Mouse (Mus musculus) spleen, postnatal 36 days (tissue): ENCODE data around the gene Stk4.

ENCODE experiments used
- DNase-seq, 2 experiments: peaks; one replicate each; pipeline ENCODE4 v3.0.0; 2022; ENCODE audit warnings: low spot score in 2 of 2, mixed read lengths in 1 of 2

Gene Stk4

GRCm38 (mm10) chr2:164079488-164079887 is 9.4 kb downstream of the Stk4 start:
- DNase-seq, result peak; percentile 75 to 77

DNA sequence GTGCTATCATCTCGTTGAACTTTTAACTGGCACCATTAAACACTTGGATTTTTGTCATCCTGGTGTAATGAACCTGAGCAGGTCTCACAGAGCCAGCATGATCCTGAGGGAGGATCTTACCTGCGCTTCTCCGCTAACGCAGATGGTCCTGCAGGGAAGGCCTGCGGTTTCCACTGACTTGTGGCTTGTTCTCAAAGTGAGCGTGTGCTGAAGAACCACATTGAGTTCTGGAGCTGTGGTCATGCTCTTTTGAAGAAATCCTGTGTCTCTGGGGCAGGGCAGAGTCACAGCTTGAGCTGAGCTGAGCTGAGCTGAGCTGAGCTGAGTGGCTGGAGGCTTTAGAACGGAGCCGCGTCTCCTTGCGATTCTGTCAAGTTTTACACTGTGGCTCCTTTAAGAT is 11.5 kb downstream of the Stk4 start:
- DNase-seq, result no peak

- DNase-seq, result no peak
These were observed 12.1 kb downstream of the Stk4 start for GRCm38 (mm10) chr2:164082175-164082574.

DNA sequence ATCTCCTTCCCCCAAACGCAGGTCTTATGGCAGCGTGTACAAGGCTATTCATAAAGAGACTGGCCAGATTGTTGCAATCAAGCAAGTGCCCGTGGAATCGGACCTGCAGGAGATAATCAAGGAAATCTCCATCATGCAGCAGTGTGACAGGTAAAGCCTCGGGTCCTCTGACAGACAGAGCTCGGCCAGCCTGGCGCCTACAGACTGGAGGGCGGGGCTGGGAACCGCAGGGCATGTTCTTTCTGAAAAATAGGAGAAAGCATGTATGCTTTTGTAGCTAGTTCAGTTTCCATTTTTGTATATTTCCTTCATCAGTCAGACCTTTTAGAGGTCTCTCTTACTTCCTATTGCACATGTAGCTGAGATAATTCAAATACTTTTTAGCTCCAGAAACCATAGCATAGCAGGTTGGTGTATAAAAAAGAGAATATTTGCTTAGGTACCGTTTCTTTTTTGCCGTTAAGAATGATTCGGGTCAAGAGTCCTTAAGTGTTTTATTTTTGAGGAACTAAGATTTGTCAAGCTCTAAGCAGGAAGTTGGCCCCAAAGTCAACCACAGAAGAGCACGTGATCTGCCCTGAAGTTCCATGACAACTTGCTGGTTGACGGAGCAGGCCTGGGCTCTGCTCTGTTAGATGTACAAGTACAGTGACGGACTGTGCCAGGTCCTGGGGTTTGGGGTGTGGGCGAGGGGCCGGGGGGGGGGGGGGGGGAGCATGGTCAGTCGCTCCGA is 13.7 kb downstream of the Stk4 start:
- peak; percentile 91 to 92 for DNase-seq

GRCm38 (mm10) chr2:164084342-164084700 is 14.2 kb downstream of the Stk4 start:
- DNase-seq, result peak; percentile 74 to 75

GRCm38 (mm10) chr2:164087416-164088017 is 17.4 kb downstream of the Stk4 start:
- no peak for DNase-seq

DNA sequence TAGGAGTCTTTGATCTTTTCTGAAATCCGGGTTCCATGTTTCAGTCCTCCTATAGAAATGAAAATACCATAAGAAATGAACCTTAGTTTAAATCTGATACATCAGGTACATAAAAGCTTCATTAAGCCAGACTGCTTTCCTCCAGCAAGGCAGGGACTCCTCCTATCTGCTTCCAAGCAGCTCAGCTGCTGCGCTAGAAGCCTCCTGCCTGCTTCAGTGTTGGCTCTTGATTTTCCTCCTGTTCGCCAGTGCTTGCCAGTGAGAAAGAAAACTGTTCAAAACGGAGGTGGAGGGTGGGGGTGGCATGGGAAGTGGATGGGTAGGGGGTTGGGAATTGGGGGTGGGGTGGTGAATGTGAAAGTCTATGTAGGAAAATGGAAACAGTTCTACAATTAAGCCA is 19.4 kb downstream of the Stk4 start:
- DNase-seq, result no peak

- DNase-seq, result peak in 1 of 2 experiments; percentile 35
These were observed 24.0 kb downstream of the Stk4 start for GRCm38 (mm10) chr2:164094152-164094551.

DNA sequence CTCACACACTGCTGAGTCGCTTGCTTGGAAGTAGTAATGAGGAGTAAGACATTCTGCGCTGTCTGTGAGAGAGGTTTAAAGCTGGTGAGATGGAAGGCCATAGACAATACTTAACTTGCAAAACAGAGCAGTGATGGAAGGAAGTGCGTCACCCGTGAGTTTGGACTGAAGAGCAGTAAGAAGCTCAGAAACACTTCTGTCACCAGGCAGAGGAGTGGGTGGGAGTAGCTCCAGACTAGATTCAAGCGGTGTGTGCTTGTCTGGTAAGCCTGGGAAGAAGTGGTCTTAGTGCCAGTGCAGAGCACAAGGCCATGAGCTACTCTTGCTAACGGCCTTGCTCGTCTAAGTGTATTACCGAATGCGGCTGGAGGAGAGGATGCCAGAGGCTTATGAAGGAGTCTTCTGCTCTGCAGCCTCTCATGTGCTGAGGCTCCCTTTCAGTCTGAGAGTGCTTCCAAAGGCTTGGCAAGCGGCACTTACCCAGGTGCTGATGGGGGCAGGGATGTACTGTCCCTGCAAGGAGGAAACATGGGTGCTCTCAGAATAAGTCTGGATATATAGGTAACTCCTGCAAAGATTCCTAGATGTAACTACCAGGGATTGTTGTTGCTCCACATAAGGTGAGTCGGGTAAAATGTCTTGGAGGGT is 28.6 kb downstream of the Stk4 start:
- DNase-seq, result no peak

DNA sequence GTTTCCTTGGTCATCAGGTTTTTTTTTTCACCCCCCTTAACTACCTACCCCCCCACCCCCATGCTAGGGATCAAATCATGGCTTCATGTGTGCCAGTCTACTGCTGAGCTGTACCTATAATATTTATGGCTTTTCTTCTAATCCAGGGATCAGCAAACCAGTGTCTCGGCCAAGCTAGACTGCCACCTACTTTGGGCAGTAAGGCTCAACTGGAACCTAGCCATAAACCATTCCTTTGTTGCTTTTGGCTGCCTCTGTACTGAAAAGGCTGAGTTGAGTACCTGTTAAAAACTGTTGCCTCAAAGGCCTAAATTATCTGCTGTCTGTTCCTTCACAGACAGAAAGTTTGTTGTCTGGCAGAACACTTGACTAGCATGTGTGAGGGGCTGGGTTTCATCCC is 31.8 kb downstream of the Stk4 start:
- no peak for DNase-seq

GRCm38 (mm10) chr2:164102366-164102765 is 32.2 kb downstream of the Stk4 start:
- DNase-seq, result no peak

DNA sequence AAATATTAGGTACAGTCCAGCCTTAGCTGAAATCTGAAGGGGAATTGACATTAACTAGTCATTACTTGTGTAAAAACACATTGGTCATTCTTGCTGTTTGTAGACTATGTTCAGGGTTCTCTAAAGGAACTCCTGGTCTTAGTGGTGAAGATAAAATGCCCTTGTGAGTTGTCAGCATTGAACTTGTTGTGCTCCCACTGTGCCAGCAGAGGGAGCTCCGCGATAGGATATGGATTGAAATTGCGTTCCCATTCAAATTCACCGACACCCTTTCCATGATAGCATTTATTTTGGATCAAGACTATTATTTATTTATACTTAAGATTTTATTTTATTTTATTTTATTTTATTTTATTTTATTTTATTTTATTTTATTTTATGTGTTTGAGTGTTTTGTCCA is 33.4 kb downstream of the Stk4 start:
- peak; percentile 19 to 47 for DNase-seq

- no peak for DNase-seq
These were observed 36.3 kb downstream of the Stk4 start for GRCm38 (mm10) chr2:164106287-164107035.

DNA sequence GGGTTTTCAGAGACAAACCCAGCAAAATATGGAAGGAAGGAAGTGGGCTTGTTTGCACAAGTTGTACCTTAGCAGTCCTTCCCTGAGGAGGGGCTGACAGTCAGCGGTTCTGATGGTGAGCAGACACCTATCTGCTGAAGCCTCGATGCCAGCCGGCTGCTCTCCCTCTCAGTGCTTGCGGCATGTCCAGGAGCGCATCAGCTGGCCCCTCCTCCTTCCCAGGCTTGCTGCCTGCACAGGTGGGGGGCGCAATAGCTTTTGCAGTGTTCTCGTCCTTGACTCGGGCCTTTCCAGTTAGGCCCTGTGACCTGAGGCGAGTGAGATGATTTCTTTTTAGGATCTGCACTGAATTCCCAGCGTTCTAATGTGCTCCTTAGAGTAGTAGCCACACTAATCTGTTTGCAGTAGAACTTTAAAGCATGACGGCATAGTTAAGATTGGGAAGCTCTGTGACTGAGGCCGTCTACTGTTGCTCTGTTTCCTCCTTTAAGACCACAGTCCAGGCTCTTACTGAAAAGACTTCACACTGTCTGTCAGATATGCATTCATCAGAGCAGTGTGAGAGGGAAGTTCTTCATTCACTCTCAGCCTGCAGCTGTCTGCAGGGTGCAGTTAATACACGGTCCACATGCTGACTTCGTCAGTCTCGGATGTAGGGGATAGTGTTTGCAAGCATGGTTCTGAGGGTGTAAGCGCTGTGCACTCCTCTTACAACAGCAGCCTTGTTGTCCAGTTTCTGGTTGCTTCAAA is 37.2 kb downstream of the Stk4 start:
- DNase-seq, result no peak

DNA sequence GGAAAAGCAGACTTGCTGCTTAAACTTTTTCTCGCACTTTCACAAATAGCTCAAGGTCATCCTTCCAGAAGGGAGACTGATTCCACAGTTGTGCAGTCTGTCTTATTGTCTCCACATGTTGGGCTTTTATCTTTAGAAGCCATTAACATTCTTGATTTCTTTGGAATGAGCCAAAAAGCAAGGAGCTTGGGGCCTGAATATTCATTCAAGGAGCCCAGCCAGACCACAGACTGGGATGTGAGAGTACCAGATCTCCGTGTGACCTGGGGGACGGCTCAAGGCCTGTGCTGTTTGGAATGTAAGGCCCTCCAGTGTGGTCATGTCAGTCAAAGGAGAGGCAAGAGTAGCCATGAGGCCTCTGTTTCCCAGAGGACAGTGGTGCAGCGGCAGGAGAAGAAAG is 38.4 kb downstream of the Stk4 start:
- DNase-seq, result no peak

GRCm38 (mm10) chr2:164111546-164111945 is 41.4 kb downstream of the Stk4 start:
- no peak for DNase-seq

DNA sequence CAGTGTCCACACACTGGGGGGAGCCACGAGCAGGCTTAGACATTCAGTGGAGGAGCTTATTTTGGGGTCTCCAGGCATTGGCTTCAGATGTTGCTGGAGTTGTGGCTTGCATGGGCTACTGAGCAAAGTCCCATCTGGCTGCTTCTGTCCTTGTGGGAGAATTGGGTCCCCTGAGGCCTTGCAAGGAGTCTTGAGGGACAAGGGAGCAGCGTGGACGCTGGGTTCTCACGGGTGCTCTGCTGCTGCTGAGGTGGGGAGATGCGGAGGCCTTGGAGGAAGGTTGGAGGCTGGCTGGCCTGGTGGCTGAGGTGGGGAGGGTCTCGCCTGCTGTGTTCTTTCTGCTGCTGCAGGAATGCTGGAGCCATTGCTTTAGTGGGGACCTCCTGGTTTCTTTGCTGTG is 43.9 kb downstream of the Stk4 start:
- DNase-seq, result no peak

GRCm38 (mm10) chr2:164115531-164115930 is 45.4 kb downstream of the Stk4 start:
- no peak for DNase-seq

DNA sequence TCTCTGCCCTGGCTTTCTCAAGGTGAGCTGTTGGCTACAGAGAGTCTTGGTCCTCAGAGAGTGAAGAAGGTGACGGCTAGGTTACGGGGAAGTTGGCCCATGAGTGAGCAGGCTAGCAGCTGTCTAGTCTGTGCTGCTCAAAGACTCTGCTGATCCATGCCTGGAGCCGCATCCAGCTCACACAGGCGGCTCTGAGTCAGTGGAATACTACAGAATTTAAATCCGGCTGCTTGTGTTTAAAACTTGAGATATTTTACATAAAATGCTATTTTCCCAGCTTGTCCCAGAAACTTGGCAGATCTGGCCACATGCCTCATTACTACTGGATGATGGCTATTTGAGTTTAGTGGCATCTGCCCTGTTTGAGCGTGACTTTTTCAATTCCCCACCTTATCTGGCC is 49.4 kb downstream of the Stk4 start:
- no peak for DNase-seq

GRCm38 (mm10) chr2:164123169-164123766 is 53.1 kb downstream of the Stk4 start:
- DNase-seq, result peak; percentile 4 to 16

DNA sequence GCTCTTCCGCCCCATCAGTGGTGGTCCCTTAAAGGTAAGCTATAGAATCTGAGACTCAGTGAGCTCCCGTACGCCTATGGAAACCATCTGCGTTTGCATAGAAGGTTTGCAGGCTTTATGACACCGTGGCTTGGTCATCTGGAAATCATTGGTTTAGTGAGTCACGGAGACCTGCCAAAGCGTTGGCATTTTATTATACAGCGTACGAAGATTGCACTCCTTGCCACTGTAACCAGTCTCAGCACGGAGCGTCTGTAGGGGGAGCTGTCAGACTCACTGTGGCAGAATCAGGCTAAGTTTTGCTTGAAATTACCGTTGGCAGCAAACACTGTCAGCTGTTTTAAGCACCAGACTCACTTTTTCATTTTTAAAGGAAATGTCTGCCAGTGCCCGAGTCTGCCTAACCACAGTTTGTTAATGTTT is 56.4 kb downstream of the Stk4 start:
- peak; percentile 6 to 17 for DNase-seq
